Mouse (Mus musculus) left cerebral cortex, adult 2 months (tissue): ENCODE measurements around the gene Inhbe. TPM values are rescaled to one million over a fixed set of nuclear protein-coding genes. Genes with fewer than 3 reads are reported as not detected.
"Not testable (repeated sequence)": the region's sequence is repeated elsewhere in the genome, so short reads cannot be mapped to it uniquely, and the experiment has no call there.

Experiments used
- DNase-seq, 2 experiments: peaks; one replicate each; pipeline ENCODE4 v3.0.0; 2021 to 2022; ENCODE audit warnings: low spot score in 2 of 2, mixed read lengths in 1 of 2; ENCODE audit errors: extremely low spot score in 1 of 2
- H3K27ac ChIP-seq: fragments of 200-600 bp; 2 replicates; pipeline ENCODE4 v1.8.1; 2022
- H3K4me3 ChIP-seq: fragments of 200-600 bp; 2 replicates; pipeline ENCODE4 v1.8.1; 2022
- CTCF ChIP-seq: fragments of 200-600 bp; IDR thresholded peaks from 2 replicates; pipeline ENCODE4 v1.8.1; 2022; ENCODE audit warnings: antibody characterized with exemption, mild to moderate bottlenecking, moderate library complexity
- intact Hi-C: fragments of 180-260 bp; cut with DNase I; formaldehyde crosslinking; loops from one replicate; pipeline ENCODE4 v1.15.1; 2025
- total RNA-seq, 2 experiments: library from RNA; stranded (reverse); gene quantifications; 2 replicates each; pipeline ENCODE4 v1.2.3; 2021

Gene Inhbe
- total RNA-seq, 2 experiments from 2014 or later: 0.29 TPM; not detected in 1

DNA sequence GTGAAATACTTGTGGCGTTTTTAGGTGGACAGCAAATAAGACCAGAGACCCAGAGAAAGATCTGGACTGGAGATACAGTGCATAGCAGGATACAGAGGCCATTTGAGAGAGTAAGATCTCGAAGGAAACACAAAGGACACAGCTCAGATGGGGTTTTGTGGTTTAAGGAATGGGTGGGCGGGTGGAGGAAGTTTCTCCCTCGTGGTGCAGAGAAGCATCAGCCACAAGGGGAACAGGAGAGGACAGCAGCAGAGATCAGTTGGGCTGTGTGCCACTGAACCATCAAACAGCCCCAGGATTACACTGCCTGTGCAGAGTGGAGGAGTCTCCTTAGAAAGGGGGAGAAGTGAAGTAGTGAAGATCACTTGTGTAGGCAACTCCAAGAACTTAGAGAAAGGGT is 36.2 kb downstream of the Inhbe start:
- DNase-seq: no peak
- no peak for TF ChIP-seq CTCF
- Histone ChIP-seq H3K27ac (no peak overlapping the region), H3K4me3 (no peak overlapping the region)
- intact Hi-C loops: no loop called here

DNA sequence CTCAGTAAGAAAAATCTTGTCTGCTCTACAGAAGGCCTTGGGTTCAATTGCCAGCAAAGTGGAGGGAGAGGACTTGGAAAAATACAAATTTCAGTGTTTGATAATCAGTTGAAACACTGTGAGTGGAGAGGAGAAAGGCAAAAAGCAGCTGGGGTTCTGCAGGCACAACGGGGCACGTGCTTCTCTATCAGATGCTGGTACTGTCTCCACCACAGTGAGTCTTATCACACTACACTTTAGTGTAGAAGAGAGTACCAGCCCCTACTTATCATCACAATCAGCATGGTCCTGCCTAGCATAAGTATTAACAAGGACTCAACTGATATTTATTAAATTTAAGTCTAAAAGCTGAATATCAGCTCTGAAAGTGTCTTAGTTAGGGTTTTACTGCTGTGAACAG is 36.9 kb downstream of the Inhbe start:
- H3K27ac ChIP-seq: no peak overlapping the region
- intact Hi-C loops: no loop called here
- no peak for TF ChIP-seq CTCF
- no peak for DNase-seq
- H3K4me3 ChIP-seq: no peak overlapping the region

GRCm38 (mm10) chr10:127314950-127315349 is 39.3 kb downstream of the Inhbe start:
- H3K4me3 ChIP-seq, DNase-seq, H3K27ac ChIP-seq: not testable (repeated sequence)
- intact Hi-C loops: loop anchor here (2.0 to 5.0 kb wide), 2 partner anchors 14 to 193 kb away; partner anchors contain the start of gene Os9

DNA sequence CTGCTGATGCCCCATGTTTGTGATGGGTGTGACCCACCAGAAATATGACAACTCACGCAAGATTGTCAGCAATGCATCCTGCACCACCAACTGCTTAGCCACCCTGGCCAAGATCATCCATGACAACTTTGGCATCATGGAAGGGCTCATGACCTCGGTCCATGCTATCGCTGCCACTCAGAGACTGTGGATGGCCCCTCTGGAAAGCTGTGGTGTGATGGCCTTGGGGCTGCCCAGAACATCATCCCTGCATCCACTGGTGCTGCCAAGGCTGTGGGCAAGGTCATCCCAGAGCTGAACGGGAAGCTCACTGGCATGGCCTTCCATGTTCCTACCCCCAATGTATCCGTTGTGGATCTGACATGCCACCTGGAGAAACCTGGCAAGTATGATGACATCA is 40.7 kb downstream of the Inhbe start:
- H3K4me3 ChIP-seq, H3K27ac ChIP-seq, DNase-seq: not testable (repeated sequence)
- intact Hi-C loops: loop anchor here (5.0 kb wide), 1 partner anchor 191 kb away; the partner anchor contains the start of gene Os9

DNA sequence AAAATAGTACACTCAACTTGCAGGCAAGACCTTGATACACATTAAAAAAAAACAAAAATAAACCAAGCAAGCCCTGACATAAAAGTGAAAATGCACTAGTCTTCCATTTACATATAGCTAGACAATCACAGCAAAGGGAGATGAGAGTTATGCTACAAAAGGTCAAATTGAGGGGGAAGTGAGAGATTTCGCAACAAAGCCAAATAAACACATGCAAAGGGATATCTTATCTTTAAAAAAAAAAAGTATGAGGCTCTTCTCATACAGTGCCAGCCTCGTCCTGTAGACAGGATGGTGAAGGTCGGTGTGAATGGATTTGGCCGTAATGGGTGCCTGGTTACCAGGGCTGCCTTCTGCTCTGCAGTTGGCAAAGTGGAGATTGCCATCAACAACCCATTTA is 41.4 kb downstream of the Inhbe start:
- Histone ChIP-seq H3K4me3 (no peak overlapping the region), H3K27ac (0 out of 2 replicates have a peak overlapping the region, but pooled peaks have one; percentile 89)
- intact Hi-C loops: loop anchor here (5.0 kb wide), 1 partner anchor 191 kb away; the partner anchor contains the start of gene Os9
- no peak for DNase-seq
- no peak for TF ChIP-seq CTCF

DNA sequence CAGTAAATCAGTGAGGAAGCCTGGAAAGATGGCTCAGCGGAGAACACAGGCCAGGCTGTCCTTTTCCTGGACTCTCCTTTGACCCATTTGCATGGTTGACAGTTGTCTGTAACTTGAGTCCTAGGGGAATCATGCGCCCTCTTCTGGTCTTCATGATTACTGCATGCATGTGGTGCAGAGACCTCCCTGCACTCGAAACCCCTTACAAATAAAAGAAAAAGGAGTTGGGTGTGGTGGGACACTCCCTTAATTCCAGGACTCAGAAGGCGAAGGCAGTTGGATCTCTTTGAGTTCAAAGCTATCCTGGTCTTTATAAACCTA is 41.9 kb downstream of the Inhbe start:
- DNase-seq: peak; percentile 54 to 73
- peak overlapping the region; percentile 89 for H3K27ac ChIP-seq
- intact Hi-C loops: loop anchor here (5.0 kb wide), 1 partner anchor 190 kb away; the partner anchor contains the start of gene Os9
- H3K4me3 ChIP-seq: peak overlapping the region; percentile 76
- peak; percentile 95 for TF ChIP-seq CTCF

- H3K4me3 ChIP-seq: peak within 1 kb of the TSS; percentile 76
- intact Hi-C loops: loop anchor here (1.0 to 5.0 kb wide), 2 partner anchors 21 to 189 kb away; partner anchors contain the start of gene Os9
- DNase-seq: peak; percentile 92 to 93
- TF ChIP-seq CTCF: no peak
- peak within 1 kb of the TSS; percentile 89 for H3K27ac ChIP-seq
Measured at GRCm38 (mm10) chr10:127311476-127312355, 42.5 kb downstream of the Inhbe start, which contains the start of gene Mars. Gene Mars (minus strand): TSS chr10:127311786.

GRCm38 (mm10) chr10:127310523-127311475 is 43.4 kb downstream of the Inhbe start:
- Histone ChIP-seq H3K27ac (peak overlapping the region; percentile 89), H3K4me3 (peak overlapping the region; percentile 76)
- intact Hi-C loops: loop anchor here (1.0 to 5.0 kb wide), 2 partner anchors 20 to 188 kb away; partner anchors contain the start of gene Os9
- DNase-seq: no peak
- no peak for TF ChIP-seq CTCF

DNA sequence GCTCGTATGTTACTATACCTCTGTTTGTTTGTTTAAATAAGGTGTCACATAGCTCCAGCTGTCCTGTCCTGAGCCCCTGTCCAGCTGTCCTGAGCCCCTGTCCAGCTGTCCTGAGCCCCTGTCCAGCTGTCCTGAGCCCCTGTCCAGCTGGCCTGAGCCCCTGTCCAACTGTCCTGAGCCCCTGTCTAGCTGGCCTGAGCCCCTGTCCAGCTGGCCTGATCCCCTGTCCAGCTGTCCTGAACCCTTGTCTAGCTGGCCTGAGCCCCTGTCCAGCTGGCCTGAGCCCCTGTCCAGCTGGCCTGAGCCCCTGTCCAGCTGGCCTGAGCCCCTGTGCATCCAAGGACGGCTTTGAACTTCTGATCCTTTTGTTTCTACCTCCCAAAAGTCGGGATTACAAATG is 45.0 kb downstream of the Inhbe start:
- intact Hi-C loops, H3K4me3 ChIP-seq, DNase-seq, H3K27ac ChIP-seq: not testable (repeated sequence)

- Histone ChIP-seq H3K27ac (no peak overlapping the region), H3K4me3 (no peak overlapping the region)
- intact Hi-C loops: no loop called here
- no peak for DNase-seq
- TF ChIP-seq CTCF: no peak
Measured at GRCm38 (mm10) chr10:127303136-127303535, 51.1 kb downstream of the Inhbe start.

DNA sequence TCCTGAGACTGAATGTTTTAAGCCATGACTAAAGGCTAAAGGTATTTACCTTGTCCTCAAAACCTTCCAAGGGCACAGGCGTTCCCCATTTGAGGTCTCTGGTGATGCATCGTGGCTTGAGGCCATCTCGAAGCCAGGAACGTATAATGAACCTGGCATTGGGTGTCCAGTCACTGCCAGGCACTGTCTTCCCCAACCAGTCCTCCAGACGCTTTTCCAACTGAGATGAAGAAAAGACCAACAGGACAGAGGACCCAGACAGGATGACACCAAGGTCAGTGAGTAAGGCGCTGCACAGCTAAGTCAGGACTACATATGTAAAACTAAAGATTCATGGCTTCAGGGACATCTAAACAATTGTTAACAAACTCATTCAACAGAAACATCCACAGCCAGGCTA is 53.9 kb downstream of the Inhbe start:
- Histone ChIP-seq H3K4me3 (no peak overlapping the region), H3K27ac (no peak overlapping the region)
- intact Hi-C loops: no loop called here
- TF ChIP-seq CTCF: no peak
- DNase-seq: no peak

Other genes starting within 250 kb of the Inhbe start
- gene Os9, start 233.3 kb downstream of the Inhbe start, total RNA-seq: 100 to 1,000 TPM; 109 to 114 TPM
- gene B4galnt1, start 189.2 kb downstream of the Inhbe start, total RNA-seq: 100 to 1,000 TPM; 122 to 125 TPM
- 1 to 10 TPM; 3.8 TPM for gene Slc26a10, start 173.8 kb downstream of the Inhbe start, total RNA-seq
- gene Arhgef25, start 164.3 kb downstream of the Inhbe start, total RNA-seq: 100 to 1,000 TPM; 198 to 208 TPM
- 100 to 1,000 TPM; 207 to 223 TPM for gene Dtx3, start 158.7 kb downstream of the Inhbe start, total RNA-seq
- 100 to 1,000 TPM; 113 to 115 TPM for gene Pip4k2c, start 142.8 kb downstream of the Inhbe start, total RNA-seq
- gene Kif5a, start 91.1 kb downstream of the Inhbe start, total RNA-seq: 1,000 to 10,000 TPM; 1,016 to 1,023 TPM
- gene Dctn2, start 88.0 kb downstream of the Inhbe start, total RNA-seq: 100 to 1,000 TPM; 254 to 259 TPM
- gene Mbd6, start 65.4 kb downstream of the Inhbe start, total RNA-seq: 10 to 100 TPM; 42.2 to 52.4 TPM
- 10 to 100 TPM; 55.3 to 61.5 TPM for gene Mars, start 42.6 kb downstream of the Inhbe start, total RNA-seq
- 1 to 10 TPM in 1 of 2 experiments, under 1 TPM in 1; 0.47 to 1.2 TPM for gene Arhgap9, start 32.4 kb downstream of the Inhbe start, total RNA-seq
- gene Gli1, start 12.4 kb downstream of the Inhbe start, total RNA-seq: 1 to 10 TPM; 3.3 to 4.5 TPM
- gene Inhbc, start 16.0 kb upstream of the Inhbe start, total RNA-seq: not detected
- 100 to 1,000 TPM; 365 to 382 TPM for gene R3hdm2, start 25.9 kb upstream of the Inhbe start, total RNA-seq
- 1 to 10 TPM; 2.6 to 9.9 TPM for gene Stac3, start 147.3 kb upstream of the Inhbe start, total RNA-seq
- 1 to 10 TPM; 4.2 to 5.6 TPM for gene Ndufa4l2, start 160.6 kb upstream of the Inhbe start, total RNA-seq
- gene Shmt2, start 168.0 kb upstream of the Inhbe start, total RNA-seq: 10 to 100 TPM; 24.1 to 26.0 TPM
- gene Nxph4, start 180.1 kb upstream of the Inhbe start, total RNA-seq: 1 to 10 TPM; 5.4 to 5.5 TPM